Mouse (Mus musculus): ENCODE measurements around the gene Marc2. TPM values are rescaled to one million over a fixed set of nuclear protein-coding genes. Genes with fewer than 3 reads are reported as not detected.

The Marc2 gene
- total and polyA plus RNA-seq, 3 experiments: 117 to 409 (median 288) TPM

- DNase-seq: no peak
Observed at GRCm38 (mm10) chr1:184808418-184809012, 37.7 kb downstream of the Marc2 start.

GRCm38 (mm10) chr1:184807627-184808417 is 38.4 kb downstream of the Marc2 start:
- DNase-seq: no peak

DNA sequence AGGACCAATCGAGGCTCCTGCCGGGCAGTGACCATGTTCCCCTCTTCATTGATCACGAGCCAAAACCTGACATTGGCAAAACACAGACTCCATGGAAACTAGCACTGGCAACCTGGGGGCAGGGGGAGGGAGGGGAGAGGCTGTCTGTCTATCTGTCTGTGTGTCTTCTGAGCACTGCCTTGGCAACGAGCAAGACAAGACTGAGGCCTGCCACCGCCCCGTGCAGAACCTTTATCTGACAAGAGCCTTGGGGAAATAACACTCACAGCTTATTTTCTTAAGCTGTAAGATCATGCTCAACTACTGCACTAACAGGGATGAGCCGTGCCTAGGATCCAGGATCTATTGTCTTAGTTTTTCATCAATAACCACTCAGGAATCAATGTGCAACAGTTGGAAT is 39.1 kb downstream of the Marc2 start:
- no peak for DNase-seq

GRCm38 (mm10) chr1:184805749-184806148 is 40.5 kb downstream of the Marc2 start:
- no peak for DNase-seq

DNA sequence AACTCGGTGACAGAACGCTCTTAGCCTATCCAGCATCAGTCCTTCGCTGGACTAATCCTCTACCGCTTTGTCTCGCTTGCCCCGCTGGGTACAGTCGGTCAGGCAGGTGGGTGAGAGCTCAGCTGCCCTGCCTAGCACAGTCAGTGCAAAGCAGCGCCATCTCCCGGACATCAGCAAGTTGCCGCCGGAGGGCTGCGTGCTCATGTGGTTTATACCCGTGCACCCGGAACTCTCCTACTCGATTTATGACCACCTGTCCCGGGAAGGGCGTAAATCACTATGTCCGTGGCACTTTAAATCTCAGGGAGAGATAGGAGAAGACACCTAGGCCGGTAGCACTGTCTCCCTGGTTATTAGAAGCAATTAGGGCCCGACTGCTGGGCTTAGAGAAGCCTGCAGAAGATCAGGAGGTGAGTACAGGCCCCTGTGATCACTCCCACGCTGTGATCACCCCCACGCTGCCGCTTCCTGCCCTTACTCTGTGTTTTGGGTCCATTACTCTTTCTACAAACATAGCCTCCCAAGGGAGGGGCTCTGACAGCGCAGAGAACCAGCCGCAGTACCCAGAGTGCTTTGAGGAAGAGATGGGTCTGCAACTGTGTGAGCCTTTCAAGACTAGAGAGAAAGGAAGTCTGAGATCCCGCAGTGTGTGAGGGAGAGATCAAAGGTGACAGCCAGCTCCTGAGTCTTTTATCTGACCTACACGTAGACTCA is 52.9 kb downstream of the Marc2 start:
- DNase-seq: peak; percentile 49

GRCm38 (mm10) chr1:184791109-184791508 is 55.1 kb downstream of the Marc2 start:
- no peak for DNase-seq

DNA sequence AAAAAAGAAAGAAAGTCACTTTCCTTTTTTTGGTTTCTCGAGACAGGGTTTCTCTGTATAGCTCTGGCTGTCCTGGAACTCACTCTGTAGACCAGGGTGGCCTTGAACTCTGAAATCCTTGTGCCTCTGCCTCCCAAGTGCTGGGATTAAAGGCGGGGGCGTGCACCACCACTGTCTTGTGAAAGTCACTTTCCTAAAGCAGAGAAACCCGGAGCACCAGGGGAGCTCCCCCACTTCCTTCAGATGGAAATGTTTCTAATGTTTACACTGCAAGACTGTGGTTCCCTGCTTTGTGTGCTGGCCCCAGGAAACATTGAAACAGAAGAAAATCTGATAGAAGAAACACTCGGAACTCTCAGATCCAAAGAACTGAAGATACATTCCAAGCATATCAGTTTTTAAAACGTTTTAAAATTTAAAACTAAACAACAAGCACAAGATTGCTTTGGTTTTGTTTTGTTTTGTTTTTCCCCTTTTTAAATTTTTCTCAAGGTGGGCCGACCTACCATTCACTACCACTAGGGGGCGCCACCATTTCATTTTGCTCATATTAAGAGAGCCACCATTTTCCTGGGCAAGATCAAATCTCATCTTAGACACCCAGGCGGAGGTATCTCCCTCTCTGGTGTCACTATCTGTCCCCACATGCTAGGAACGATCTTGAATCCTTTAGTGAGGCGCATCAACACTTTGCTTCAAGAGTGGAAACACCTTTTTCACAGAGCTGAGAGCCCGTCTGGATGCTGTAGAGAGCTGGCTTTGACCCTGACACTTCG is 59.7 kb downstream of the Marc2 start:
- no peak for DNase-seq

- no peak for DNase-seq
Observed at GRCm38 (mm10) chr1:184783641-184784040, 62.6 kb downstream of the Marc2 start.

GRCm38 (mm10) chr1:184782161-184782513 is 64.1 kb downstream of the Marc2 start:
- DNase-seq: peak; percentile 55

DNA sequence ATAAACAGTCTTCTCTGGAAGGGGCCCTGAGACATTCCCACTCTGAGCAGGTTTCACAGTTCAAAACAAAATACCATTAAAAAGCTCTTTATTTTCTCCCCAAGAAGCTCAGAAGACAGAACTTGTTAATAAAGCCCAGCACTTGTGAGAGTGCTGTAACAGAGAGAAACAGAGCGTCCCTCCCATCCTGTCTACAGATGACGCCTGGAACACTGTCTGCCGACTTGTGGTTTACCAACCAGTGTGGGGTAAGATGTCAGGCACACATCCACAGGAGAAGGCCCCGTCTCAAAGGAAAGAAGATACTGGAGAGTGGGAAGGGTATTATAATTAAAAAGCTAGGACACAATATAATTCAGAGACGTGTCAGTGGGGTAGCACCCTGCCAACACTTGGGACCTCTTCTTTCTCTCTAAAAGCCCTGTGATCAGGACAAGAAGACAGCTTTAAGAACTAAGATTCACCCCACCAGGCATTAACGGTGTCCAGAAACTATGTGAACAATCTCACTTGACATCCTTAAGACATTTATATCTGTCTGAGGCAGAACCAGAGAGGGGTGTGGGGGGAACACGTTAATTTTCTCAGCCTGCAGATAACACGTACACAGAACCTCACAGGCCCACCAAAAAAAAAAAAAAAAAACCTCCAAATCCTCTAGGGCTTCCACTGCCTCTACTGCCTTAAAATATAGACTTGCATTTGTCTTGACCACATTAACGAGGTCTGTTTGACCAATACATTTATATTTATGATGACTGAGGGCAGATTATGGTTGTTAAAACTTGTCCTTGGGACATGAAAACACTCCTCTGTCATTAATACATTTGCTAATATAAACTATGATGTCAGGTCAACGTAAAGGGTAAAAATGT is 64.7 kb downstream of the Marc2 start:
- no peak for DNase-seq

DNA sequence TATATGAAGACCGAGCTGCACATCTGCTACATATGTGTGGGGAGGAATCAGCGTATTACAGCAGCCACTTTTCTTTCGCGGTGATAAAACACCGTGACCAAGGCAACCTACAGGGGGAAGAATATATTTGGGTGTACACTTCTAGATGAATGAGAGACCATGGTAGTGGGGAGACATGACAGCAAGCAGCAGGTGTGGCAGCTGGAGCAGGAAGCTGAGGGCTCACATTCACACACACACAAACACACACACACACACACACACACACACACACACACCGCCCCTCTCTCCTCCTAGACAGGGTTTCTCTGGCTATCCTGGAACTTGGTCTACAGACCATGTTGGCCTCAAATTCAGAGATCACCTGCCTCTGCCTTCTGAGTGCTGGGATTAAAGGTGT is 68.1 kb downstream of the Marc2 start:
- DNase-seq: no peak

- no peak for DNase-seq
Observed at GRCm38 (mm10) chr1:184777061-184777795, 69.0 kb downstream of the Marc2 start.

- DNase-seq: no peak
Observed at GRCm38 (mm10) chr1:184775289-184775688, 71.0 kb downstream of the Marc2 start.

DNA sequence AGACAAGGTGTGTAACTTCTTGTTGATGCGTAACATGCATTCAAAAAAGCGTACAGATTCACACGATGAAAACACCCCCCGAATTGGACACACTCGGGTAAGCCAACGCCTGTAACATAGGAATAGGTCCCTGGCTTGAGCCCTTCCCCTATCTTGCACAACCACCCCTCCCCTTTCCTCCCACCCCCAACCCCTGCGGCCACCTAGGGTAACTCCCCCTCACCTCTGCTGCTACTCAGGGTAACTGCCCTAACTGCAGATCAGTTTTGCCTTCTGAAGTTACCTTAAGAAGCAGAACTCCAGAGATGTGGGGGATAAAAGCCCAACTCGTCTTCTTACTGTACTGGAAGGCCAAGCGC is 74.4 kb downstream of the Marc2 start:
- DNase-seq: no peak

- DNase-seq: peak; percentile 67
Observed at GRCm38 (mm10) chr1:184771202-184771890, 74.9 kb downstream of the Marc2 start.

- peak; percentile 20 for DNase-seq
Observed at GRCm38 (mm10) chr1:184763866-184764265, 82.4 kb downstream of the Marc2 start.

Data from adrenal gland, adult 2 months (tissue).